Mouse (Mus musculus) forebrain, embryonic 14.5 days (tissue): ENCODE data around the gene Enox1. TPM values are rescaled to one million over a fixed set of nuclear protein-coding genes. Genes with fewer than 3 reads are reported as not detected.
A peak's percentile ranks its signal among the peaks of the same experiment; 100 is the strongest.

Experiments used
- ATAC-seq: fragments of 200-750 bp; cut with Nextera tagmentation; 2 replicates; pipeline ENCODE4 v1.8.0; 2017; ENCODE audit warnings: mild to moderate bottlenecking, moderate library complexity
- DNase-seq: peaks from one replicate; pipeline ENCODE4 v3.0.0-alpha.2; 2015; ENCODE audit warnings: low spot score
- H3K27ac ChIP-seq: fragments of 300-500 bp; sonication (generic); 2 replicates; pipeline ENCODE4 v1.5.1; 2014; ENCODE audit warnings: low read depth, mild to moderate bottlenecking, control low read depth, low read length, moderate library complexity
- H3K27me3 ChIP-seq: fragments of 300-500 bp; sonication (generic); replicated peaks from 2 replicates; pipeline ENCODE4 v1.6.1; 2014; ENCODE audit warnings: low read length, control low read depth, mixed read lengths; ENCODE audit not compliant: control insufficient read depth, insufficient read depth
- H3K36me3 ChIP-seq: fragments of 300-500 bp; sonication (generic); 2 replicates; pipeline ENCODE4 v1.6.1; 2014; ENCODE audit warnings: low read length, control low read depth; ENCODE audit not compliant: control insufficient read depth, insufficient read depth
- H3K4me1 ChIP-seq: fragments of 300-500 bp; sonication (generic); 2 replicates; pipeline ENCODE4 v1.6.1; 2014; ENCODE audit warnings: antibody characterized with exemption, low read length, control low read depth; ENCODE audit not compliant: control insufficient read depth, insufficient read depth
- H3K4me2 ChIP-seq: fragments of 300-500 bp; sonication (generic); 2 replicates; pipeline ENCODE4 v1.6.1; 2014; ENCODE audit warnings: mild to moderate bottlenecking, control low read depth, low read length
- H3K4me3 ChIP-seq: fragments of 300-500 bp; sonication (generic); 2 replicates; pipeline ENCODE4 v1.5.1; 2014; ENCODE audit warnings: low read depth, low read length, control low read depth
- H3K9ac ChIP-seq: fragments of 300-500 bp; sonication (generic); 2 replicates; pipeline ENCODE4 v1.6.1; 2014; ENCODE audit warnings: mild to moderate bottlenecking, low read length, control low read depth, moderate library complexity
- H3K9me3 ChIP-seq: fragments of 300-500 bp; sonication (generic); replicated peaks from 2 replicates; pipeline ENCODE4 v1.6.1; 2016; ENCODE audit warnings: low read length, control low read depth, mixed read lengths; ENCODE audit not compliant: control insufficient read depth
- WGBS: fragments of 180-500 bp; shearing (Covaris S2); extraction: QIAGEN DNeasy Blood & Tissue Kit; methylation state at CpG from one replicate; pipeline ENCODE4 v1.1.7; 2014; 5-methylcytosine and 5-hydroxymethylcytosine counted together
- polyA plus RNA-seq: library from polyadenylated mRNA; unstranded; fragments of >200 nt; fragmentation: Nextera tagmentation; extraction: Ambion mirVana; gene quantifications from 2 replicates; pipeline ENCODE4 v1.2.1, GENCODE M21; 2014

The Enox1 gene
- polyA plus RNA-seq, 1 experiment from 2014 or later = 28.0 TPM

GRCm38 (mm10) chr14:77708354-77709150 is 552.0 kb downstream of the Enox1 start:
- 57% methylated on average over 12 of the region's 12 CpGs for WGBS
- H3K27me3 ChIP-seq = no peaks in the 10 kb centered on the region
- no peaks in the 10 kb centered on the region for H3K36me3 ChIP-seq
- DNase-seq = no peak
- no peak for ATAC-seq
- H3K4me2 ChIP-seq = no peak overlapping the region
- H3K27ac ChIP-seq = no peak overlapping the region
- H3K4me3 ChIP-seq = no peak overlapping the region
- H3K4me1 ChIP-seq = no peaks in the 10 kb centered on the region
- H3K9me3 ChIP-seq = no peaks in the 10 kb centered on the region
- no peak overlapping the region for H3K9ac ChIP-seq

- Histone ChIP-seq H3K9me3 (no peaks in the 10 kb centered on the region), H3K27ac (peak overlapping the region; percentile 27; the same call in 1 of the 2 replicates), H3K4me2 (no peak overlapping the region), H3K4me1 (peaks cover 9% of the 10 kb centered on the region), H3K4me3 (no peak overlapping the region), H3K36me3 (no peaks in the 10 kb centered on the region), H3K9ac (no peak overlapping the region), H3K27me3 (no peaks in the 10 kb centered on the region)
- 59% methylated on average over 9 of the region's 9 CpGs for WGBS
- DNase-seq (peak; percentile 48), ATAC-seq (peak; percentile 72)
Measured at GRCm38 (mm10) chr14:77714931-77715535, 558.5 kb downstream of the Enox1 start.

GRCm38 (mm10) chr14:77716981-77717380 is 560.4 kb downstream of the Enox1 start:
- WGBS = 88% methylated on average over 5 of the region's 5 CpGs
- no peaks in the 10 kb centered on the region for H3K27me3 ChIP-seq

GRCm38 (mm10) chr14:77718814-77719213 is 562.3 kb downstream of the Enox1 start:
- 72% methylated on average over 8 of the region's 8 CpGs for WGBS
- H3K4me1 ChIP-seq = peaks cover 9% of the 10 kb centered on the region
- no peaks in the 10 kb centered on the region for H3K9me3 ChIP-seq
- H3K27me3 ChIP-seq = no peaks in the 10 kb centered on the region
- no peak overlapping the region for H3K27ac ChIP-seq
- no peak overlapping the region for H3K4me3 ChIP-seq
- H3K4me2 ChIP-seq = no peak overlapping the region
- ATAC-seq = no peak
- no peak overlapping the region for H3K9ac ChIP-seq
- no peaks in the 10 kb centered on the region for H3K36me3 ChIP-seq
- DNase-seq = peak; percentile 31

More at GRCm38 (mm10) chr14:77716981-77717380, 560.4 kb downstream of the Enox1 start:
- ATAC-seq (no peak), DNase-seq (no peak)
- Histone ChIP-seq H3K9ac (no peak overlapping the region), H3K4me2 (no peak overlapping the region), H3K4me1 (peaks cover 9% of the 10 kb centered on the region), H3K9me3 (no peaks in the 10 kb centered on the region), H3K36me3 (no peaks in the 10 kb centered on the region), H3K27ac (no peak overlapping the region), H3K4me3 (no peak overlapping the region)

GRCm38 (mm10) chr14:77738056-77738455 is 581.5 kb downstream of the Enox1 start:
- Histone ChIP-seq H3K36me3 (no peaks in the 10 kb centered on the region), H3K9me3 (no peaks in the 10 kb centered on the region), H3K4me2 (no peak overlapping the region), H3K27ac (no peak overlapping the region), H3K4me3 (no peak overlapping the region), H3K9ac (no peak overlapping the region), H3K4me1 (no peaks in the 10 kb centered on the region), H3K27me3 (no peaks in the 10 kb centered on the region)
- no peak for ATAC-seq
- 85% methylated on average over 3 of the region's 3 CpGs for WGBS
- no peak for DNase-seq

- Histone ChIP-seq H3K36me3 (no peaks in the 10 kb centered on the region), H3K4me1 (no peaks in the 10 kb centered on the region), H3K27ac (no peak overlapping the region), H3K9me3 (no peaks in the 10 kb centered on the region), H3K4me2 (no peak overlapping the region), H3K4me3 (no peak overlapping the region), H3K27me3 (no peaks in the 10 kb centered on the region), H3K9ac (no peak overlapping the region)
- DNase-seq = no peak
- ATAC-seq = no peak; the same call in 1 of the 2 replicates
- 80% methylated on average over 7 of the region's 7 CpGs for WGBS
Measured at GRCm38 (mm10) chr14:77738751-77739365, 582.3 kb downstream of the Enox1 start.

- no peaks in the 10 kb centered on the region for H3K27me3 ChIP-seq
- ATAC-seq (no peak), DNase-seq (peak; percentile 26)
- no peaks in the 10 kb centered on the region for H3K36me3 ChIP-seq
- H3K4me1 ChIP-seq = no peaks in the 10 kb centered on the region
- H3K27ac ChIP-seq = no peak overlapping the region
- no peak overlapping the region for H3K4me2 ChIP-seq
- H3K4me3 ChIP-seq = no peak overlapping the region
- H3K9ac ChIP-seq = no peak overlapping the region
- H3K9me3 ChIP-seq = no peaks in the 10 kb centered on the region
Measured at GRCm38 (mm10) chr14:77739376-77739775, 582.8 kb downstream of the Enox1 start.

- ATAC-seq = no peak
- no peak overlapping the region for H3K27ac ChIP-seq
- no peaks in the 10 kb centered on the region for H3K27me3 ChIP-seq
- no peaks in the 10 kb centered on the region for H3K9me3 ChIP-seq
- DNase-seq = no peak
- 95% methylated on average over 5 of the region's 5 CpGs for WGBS
- no peak overlapping the region for H3K4me3 ChIP-seq
- H3K9ac ChIP-seq = no peak overlapping the region
- no peak overlapping the region for H3K4me2 ChIP-seq
- no peaks in the 10 kb centered on the region for H3K4me1 ChIP-seq
- H3K36me3 ChIP-seq = no peaks in the 10 kb centered on the region
Measured at GRCm38 (mm10) chr14:77744638-77745240, 588.2 kb downstream of the Enox1 start.
